Mouse (Mus musculus): ENCODE data around the gene Etv2. TPM values are rescaled to one million over a fixed set of nuclear protein-coding genes. Genes with fewer than 3 reads are reported as not detected.

Etv2 gene
- not detected in 2 replicates for polyA plus RNA-seq (2015; fragmentation: Nextera tagmentation; extraction: Ambion mirVana)

GRCm38 (mm10) chr7:30635752-30636151, at the start of gene Etv2:
TSS of gene Etv2 (minus strand) at chr7:30635852.
- H3K27me3 ChIP-seq (replicated peaks; ENCODE audit: insufficient read depth, low read length) = peaks cover 25% of the 10 kb centered on the region
- H3K9me3 ChIP-seq (ENCODE audit: low read length) = no peaks in the 10 kb centered on the region
- H3K4me2 ChIP-seq (replicated peaks; ENCODE audit: low read depth, low read length) = 0 out of 2 replicates have a peak within 1 kb of the TSS, but pooled peaks have one; percentile 17
- 7% methylated on average over 5 of the region's 5 CpGs for WGBS
- TF ChIP-seq EP300 (IDR thresholded peaks at IDR 0.05) (no peak), CTCF (IDR thresholded peaks at IDR 0.05) (no peak)
- no peaks in the 10 kb centered on the region for H3K4me1 ChIP-seq (ENCODE audit: insufficient read depth, low read depth, low read length)
- H3K27ac ChIP-seq (ENCODE audit: low read length) = no peak within 1 kb of the TSS
- no peak for ATAC-seq
- no peak within 1 kb of the TSS for H3K9ac ChIP-seq (replicated peaks; ENCODE audit: low read depth)
- H3K4me3 ChIP-seq (ENCODE audit: low read depth, low read length) = no peak within 1 kb of the TSS; the same call in 1 of the 2 replicates
- no peaks in the 10 kb centered on the region; the same call in 1 of the 2 replicates for H3K36me3 ChIP-seq (ENCODE audit: insufficient read depth, low read length)
- no peak for DNase-seq (ENCODE audit: low spot score)

- DNase-seq (ENCODE audit: low spot score) = no peak
- H3K4me3 ChIP-seq (ENCODE audit: low read depth, low read length) = no peak overlapping the region
- no peak for TF ChIP-seq EP300 (IDR thresholded peaks at IDR 0.05)
- no peak for TF ChIP-seq CTCF (IDR thresholded peaks at IDR 0.05)
- H3K4me1 ChIP-seq (ENCODE audit: insufficient read depth, low read depth, low read length) = no peaks in the 10 kb centered on the region
- no peaks in the 10 kb centered on the region for H3K9me3 ChIP-seq (ENCODE audit: low read length)
- no peak overlapping the region for H3K9ac ChIP-seq (replicated peaks; ENCODE audit: low read depth)
- H3K36me3 ChIP-seq (ENCODE audit: insufficient read depth, low read length) = no peaks in the 10 kb centered on the region
- H3K4me2 ChIP-seq (replicated peaks; ENCODE audit: low read depth, low read length) = no peak overlapping the region
- whole genome bisulfite sequencing = 59% methylated on average over 2 of the region's 2 CpGs
- H3K27me3 ChIP-seq (replicated peaks; ENCODE audit: insufficient read depth, low read length) = no peaks in the 10 kb centered on the region
- no peak for ATAC-seq
- H3K27ac ChIP-seq (ENCODE audit: low read length) = no peak overlapping the region
These were observed 47.8 kb upstream of the Etv2 start for GRCm38 (mm10) chr7:30683425-30683824.

DNA sequence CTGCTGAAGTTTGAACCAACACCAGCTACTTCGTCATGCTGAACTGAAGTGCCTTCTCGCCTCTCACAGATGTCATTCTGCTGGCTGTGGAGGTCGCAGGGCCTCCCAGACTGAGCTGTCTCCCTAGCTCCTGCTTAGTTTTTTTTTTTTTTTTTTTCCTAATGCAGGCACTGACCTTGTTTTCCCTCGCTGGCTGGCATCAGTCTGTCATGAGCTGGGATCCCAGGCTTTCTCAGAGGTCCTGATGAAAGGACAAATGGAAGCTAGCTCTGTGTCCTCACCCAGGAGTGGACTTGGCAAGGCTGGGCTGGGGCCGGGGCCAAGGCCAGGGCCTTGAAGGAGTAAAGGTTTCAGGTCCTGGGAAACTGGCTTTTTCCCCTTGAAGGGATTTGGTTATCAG, 46.2 kb upstream of the Etv2 start:
- Histone ChIP-seq H3K9me3 (ENCODE audit: low read length) (no peaks in the 10 kb centered on the region), H3K4me1 (ENCODE audit: insufficient read depth, low read depth, low read length) (no peaks in the 10 kb centered on the region), H3K9ac (replicated peaks; ENCODE audit: low read depth) (no peak overlapping the region), H3K4me2 (replicated peaks; ENCODE audit: low read depth, low read length) (no peak overlapping the region), H3K36me3 (ENCODE audit: insufficient read depth, low read length) (no peaks in the 10 kb centered on the region), H3K4me3 (ENCODE audit: low read depth, low read length) (no peak overlapping the region), H3K27ac (ENCODE audit: low read length) (no peak overlapping the region), H3K27me3 (replicated peaks; ENCODE audit: insufficient read depth, low read length) (no peaks in the 10 kb centered on the region)
- no peak for ATAC-seq
- TF ChIP-seq CTCF (IDR thresholded peaks at IDR 0.05) (no peak), EP300 (IDR thresholded peaks at IDR 0.05) (no peak)
- DNase-seq (ENCODE audit: low spot score) = no peak
- WGBS = 40% methylated on average over 5 of the region's 5 CpGs

GRCm38 (mm10) chr7:30678263-30678975, 42.8 kb upstream of the Etv2 start:
- Histone ChIP-seq H3K9ac (replicated peaks; ENCODE audit: low read depth) (no peak overlapping the region), H3K27ac (ENCODE audit: low read length) (no peak overlapping the region), H3K36me3 (ENCODE audit: insufficient read depth, low read length) (no peaks in the 10 kb centered on the region), H3K4me1 (ENCODE audit: insufficient read depth, low read depth, low read length) (no peaks in the 10 kb centered on the region), H3K4me3 (ENCODE audit: low read depth, low read length) (no peak overlapping the region), H3K4me2 (replicated peaks; ENCODE audit: low read depth, low read length) (no peak overlapping the region), H3K27me3 (replicated peaks; ENCODE audit: insufficient read depth, low read length) (no peaks in the 10 kb centered on the region), H3K9me3 (ENCODE audit: low read length) (no peaks in the 10 kb centered on the region)
- DNase-seq (ENCODE audit: low spot score) = peak; percentile 22
- ATAC-seq = no peak
- peak; percentile 34; the same call in 1 of the 2 replicates for TF ChIP-seq CTCF (IDR thresholded peaks at IDR 0.05)
- no peak for TF ChIP-seq EP300 (IDR thresholded peaks at IDR 0.05)
- 48% methylated on average over 5 of the region's 5 CpGs for WGBS

- H3K4me1 ChIP-seq (ENCODE audit: insufficient read depth, low read depth, low read length) = no peaks in the 10 kb centered on the region
- H3K4me3 ChIP-seq (ENCODE audit: low read depth, low read length) = no peak within 1 kb of the TSS
- H3K27ac ChIP-seq (ENCODE audit: low read length) = no peak within 1 kb of the TSS
- TF ChIP-seq CTCF (IDR thresholded peaks at IDR 0.05) (no peak), EP300 (IDR thresholded peaks at IDR 0.05) (no peak)
- no peaks in the 10 kb centered on the region for H3K27me3 ChIP-seq (replicated peaks; ENCODE audit: insufficient read depth, low read length)
- ATAC-seq (no peak), DNase-seq (ENCODE audit: low spot score) (no peak)
- H3K4me2 ChIP-seq (replicated peaks; ENCODE audit: low read depth, low read length) = no peak within 1 kb of the TSS
- no peaks in the 10 kb centered on the region for H3K9me3 ChIP-seq (ENCODE audit: low read length)
- no peaks in the 10 kb centered on the region for H3K36me3 ChIP-seq (ENCODE audit: insufficient read depth, low read length)
- 58% methylated on average over 9 of the region's 9 CpGs for WGBS
- no peak within 1 kb of the TSS for H3K9ac ChIP-seq (replicated peaks; ENCODE audit: low read depth)
These were observed 35.8 kb upstream of the Etv2 start, which contains the start of gene Pmis2 for GRCm38 (mm10) chr7:30671480-30671879. TSS of gene Pmis2 (minus strand) at chr7:30671605.

DNA sequence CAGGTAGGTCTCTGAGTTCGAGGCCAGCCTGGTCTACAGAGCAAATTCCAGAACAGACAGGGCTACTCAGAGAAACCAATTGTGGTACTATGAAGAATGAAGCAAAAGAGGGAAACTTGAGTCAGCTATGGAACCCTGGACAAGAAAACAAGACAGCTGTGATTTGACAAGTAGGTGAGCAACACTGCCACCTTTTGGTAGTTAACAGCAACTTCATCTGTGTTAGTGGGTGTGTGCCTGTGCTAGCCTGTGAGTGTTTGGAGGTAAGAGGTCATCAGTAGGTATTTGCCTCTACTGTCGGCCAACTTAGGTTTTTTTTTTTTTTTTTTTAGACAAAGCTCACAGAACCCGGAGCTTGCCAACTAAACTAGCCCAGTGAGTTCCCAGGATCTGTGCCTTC, 33.6 kb upstream of the Etv2 start:
- DNase-seq (ENCODE audit: low spot score) = peak; percentile 59
- TF ChIP-seq CTCF (IDR thresholded peaks at IDR 0.05) = peak; percentile 66
- no peak for TF ChIP-seq EP300 (IDR thresholded peaks at IDR 0.05)
- WGBS = 31% methylated on average over 3 of the region's 3 CpGs

More for the DNA sequence above, 33.6 kb upstream of the Etv2 start:
- Histone ChIP-seq H3K27me3 (replicated peaks; ENCODE audit: insufficient read depth, low read length) (no peaks in the 10 kb centered on the region), H3K4me3 (ENCODE audit: low read depth, low read length) (no peak overlapping the region), H3K4me2 (replicated peaks; ENCODE audit: low read depth, low read length) (no peak overlapping the region), H3K4me1 (ENCODE audit: insufficient read depth, low read depth, low read length) (peaks cover 3% of the 10 kb centered on the region; the same call in 1 of the 2 replicates), H3K9ac (replicated peaks; ENCODE audit: low read depth) (no peak overlapping the region), H3K36me3 (ENCODE audit: insufficient read depth, low read length) (no peaks in the 10 kb centered on the region), H3K9me3 (ENCODE audit: low read length) (no peaks in the 10 kb centered on the region), H3K27ac (ENCODE audit: low read length) (no peak overlapping the region)
- no peak for ATAC-seq
